Mouse (Mus musculus) fat pad, adult 2 months (tissue): ENCODE data around the gene Rasgef1b.

Experiments
- DNase-seq: peaks from one replicate; pipeline ENCODE4 v3.0.0-alpha.2; 2011; ENCODE audit warnings: low read depth, low spot score; ENCODE audit errors: extremely low read depth

The Rasgef1b gene

GRCm38 (mm10) chr5:99544664-99545494 is 184.0 kb downstream of the Rasgef1b start:
- DNase-seq, result no peak

DNA sequence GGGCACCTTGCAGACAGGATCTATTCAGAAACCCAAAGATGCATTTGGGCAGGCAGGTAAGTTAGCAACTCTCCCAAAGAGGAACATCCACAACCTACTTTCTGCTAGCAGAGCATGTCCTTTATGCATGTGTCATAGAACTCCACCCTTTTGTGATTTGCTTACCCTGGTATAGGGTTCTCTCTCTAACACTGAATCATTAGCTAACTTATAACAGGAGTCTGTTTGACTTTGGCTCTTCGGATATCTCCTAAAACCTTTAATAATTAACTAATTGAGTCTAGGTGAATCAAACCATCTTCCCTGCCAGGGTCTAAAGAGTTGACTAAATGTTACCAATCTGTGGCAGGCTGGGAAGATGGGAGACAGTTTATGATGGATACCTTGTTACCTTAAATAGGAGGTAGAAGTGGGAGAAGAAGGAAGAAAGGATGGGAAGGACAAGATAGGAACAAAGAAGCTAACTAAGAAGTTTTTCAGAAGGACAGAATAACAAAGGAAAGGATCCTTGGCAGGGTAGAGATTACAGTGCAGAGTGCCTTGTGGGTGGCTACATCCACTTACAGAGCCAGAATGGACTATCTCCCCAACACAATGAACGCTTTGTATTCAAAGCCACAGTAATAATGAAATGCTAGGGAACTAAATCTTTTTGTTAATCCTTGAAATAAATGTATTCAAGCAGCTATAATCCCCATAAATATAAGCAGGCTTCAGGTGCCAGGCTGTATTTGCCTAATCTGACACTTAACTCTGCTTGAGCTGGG is 186.7 kb downstream of the Rasgef1b start:
- DNase-seq, result no peak

DNA sequence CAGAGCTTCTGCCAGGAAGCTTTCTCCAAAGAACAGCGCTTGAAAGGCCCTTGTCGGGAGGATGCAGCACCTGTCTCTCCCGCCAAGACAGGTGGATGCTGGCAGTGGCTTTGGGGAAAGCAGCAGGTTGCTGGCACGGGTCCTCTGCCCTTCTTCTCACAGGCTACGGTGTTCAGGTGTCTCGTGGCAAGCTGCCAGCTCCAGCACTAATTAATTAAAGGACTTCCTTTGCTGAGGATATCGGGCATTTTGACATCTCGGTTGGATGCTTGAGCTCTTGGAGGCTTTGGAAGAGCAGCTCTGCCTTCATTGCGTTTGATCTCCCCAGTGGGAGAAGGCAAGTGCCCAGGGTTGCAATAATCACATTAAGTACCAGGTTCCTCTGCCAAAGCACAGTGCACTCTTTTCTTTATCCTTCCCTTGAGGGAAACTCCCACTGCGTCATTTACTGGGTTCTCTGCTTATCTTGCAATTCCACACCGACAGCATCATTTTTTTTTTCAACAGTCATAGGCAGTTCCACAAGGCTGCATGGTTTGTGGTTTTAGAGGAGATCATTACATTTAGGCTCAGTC is 187.5 kb downstream of the Rasgef1b start:
- no peak for DNase-seq

DNA sequence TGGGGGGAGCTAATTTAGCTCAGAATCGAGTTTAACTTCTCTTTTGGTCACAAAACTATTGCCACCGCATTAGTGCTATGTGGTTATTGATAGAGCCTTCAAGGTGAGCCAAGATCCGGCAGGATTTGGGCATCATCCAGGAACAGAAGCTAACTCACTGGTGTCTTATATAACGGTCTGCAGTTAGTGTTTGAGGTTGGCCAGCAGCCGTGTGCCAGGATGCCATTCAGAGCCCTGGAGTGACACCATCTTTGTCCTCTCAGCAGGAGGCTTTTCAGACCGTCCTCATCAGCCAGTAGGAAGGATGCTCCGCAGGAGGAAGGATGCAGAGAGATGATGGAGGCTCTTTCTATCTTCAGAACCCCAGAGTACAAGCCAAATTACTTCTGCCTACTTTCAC is 195.4 kb downstream of the Rasgef1b start:
- no peak for DNase-seq

DNA sequence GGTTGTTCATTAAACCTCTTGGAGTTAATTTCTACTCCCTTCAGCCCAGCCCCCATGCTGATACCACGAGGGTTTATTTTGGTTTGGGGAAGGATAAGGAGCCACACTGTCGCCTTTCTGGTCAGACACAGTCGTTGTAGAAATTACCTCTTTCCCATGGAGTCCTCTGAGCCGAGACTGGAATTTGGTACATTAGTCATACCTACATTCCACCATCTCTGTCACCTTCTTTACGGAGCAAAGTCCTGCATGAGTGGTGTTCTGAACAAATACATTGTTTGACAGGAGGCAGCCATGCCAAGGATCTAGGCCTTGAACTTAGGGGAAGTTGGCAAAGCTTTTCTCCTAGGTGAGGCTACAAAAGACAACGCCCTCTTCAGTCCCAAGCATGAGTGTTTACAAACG is 202.1 kb downstream of the Rasgef1b start:
- DNase-seq, result no peak

- no peak for DNase-seq
Measured at GRCm38 (mm10) chr5:99525649-99526048, 203.2 kb downstream of the Rasgef1b start.

DNA sequence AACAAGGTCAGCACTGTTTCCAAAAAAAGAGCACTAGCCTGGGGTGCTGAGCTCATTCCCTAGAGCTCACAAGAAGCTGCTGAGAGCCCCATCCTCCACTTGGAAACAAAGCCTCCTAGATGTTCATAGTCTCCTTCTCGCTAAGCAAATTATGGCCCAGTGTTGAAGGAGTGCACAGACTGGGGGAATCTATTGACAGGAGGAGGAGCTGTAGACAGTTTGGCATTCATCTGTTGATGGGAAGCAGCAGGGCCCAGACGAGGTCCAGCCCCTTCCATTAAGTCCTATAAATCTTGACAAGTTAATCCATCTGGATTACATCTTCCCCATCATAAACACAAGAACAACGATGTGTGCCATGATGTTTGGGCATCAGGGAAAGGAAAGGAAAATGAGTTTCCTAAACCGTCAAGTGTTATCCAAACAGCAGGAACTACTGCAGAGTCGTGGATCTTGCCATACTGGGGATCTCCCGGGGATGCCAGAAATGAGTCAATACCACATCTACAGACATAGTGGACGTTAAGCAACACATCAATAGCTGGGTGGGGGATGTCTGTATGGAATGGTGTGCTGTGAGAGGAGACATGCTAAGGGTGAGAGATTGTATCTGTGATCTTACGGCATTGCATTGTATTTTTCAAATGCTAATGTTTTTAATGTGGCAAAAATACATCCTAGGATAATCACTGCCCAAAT is 206.1 kb downstream of the Rasgef1b start:
- DNase-seq, result no peak

- peak; percentile 3 for DNase-seq
Measured at GRCm38 (mm10) chr5:99521411-99521810, 207.5 kb downstream of the Rasgef1b start.

DNA sequence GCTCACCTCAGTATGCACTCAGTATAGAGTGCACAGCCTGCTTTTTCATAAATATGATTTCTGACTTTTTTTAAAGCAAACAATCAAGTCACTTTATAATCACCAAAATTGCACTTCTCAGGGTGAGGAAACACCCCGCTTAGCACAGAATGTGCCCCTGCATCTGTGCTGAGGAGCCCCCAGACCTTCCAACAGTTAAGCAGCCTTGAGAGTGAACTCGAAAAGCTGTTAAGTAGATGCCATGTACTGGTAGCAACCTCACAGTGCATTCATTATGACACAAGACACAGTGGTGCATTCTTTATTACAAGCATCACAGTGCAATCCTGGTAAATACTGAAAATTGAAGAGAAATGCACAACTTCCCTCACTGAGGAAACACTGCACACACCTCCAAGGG is 209.3 kb downstream of the Rasgef1b start:
- no peak for DNase-seq

DNA sequence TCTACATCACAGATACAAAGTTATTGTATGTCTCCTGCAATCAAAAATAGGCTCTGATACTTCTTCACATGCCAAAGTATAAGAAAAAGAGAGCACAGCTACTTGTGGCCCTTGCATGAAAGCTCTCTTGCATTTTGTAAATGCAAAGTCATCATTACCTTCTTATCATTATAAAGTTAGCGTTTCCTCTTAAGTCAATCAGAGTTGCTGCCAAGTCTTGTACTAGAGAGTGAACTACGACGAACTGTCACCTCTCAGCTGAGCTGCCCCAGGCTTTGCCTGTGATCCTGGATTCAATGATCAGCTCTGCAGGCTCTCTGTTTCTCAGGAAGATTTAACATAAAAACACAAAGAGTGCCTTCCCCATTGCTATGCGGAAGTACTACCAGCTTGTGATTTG is 209.8 kb downstream of the Rasgef1b start:
- no peak for DNase-seq

- no peak for DNase-seq
Measured at GRCm38 (mm10) chr5:99516207-99516606, 212.7 kb downstream of the Rasgef1b start.

DNA sequence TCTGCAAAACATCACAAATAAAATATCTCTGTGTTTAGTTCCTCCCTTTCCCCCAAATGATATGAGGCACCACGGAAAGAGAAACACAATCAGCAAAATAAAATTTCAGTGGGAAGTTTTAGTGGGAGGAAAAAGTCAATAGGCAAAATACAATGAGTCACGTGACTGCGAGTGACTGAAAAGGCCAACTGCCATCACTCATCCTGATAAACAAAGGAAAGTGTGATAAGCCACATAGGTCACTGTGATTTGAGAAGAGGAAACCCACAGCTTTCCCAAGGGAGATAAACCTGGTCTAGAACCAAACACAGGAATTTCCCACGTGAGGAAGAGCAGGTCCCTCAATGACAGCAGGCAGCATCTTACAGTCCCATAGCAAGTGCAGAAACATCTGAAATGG is 213.1 kb downstream of the Rasgef1b start:
- no peak for DNase-seq

- DNase-seq, result no peak
Measured at GRCm38 (mm10) chr5:99513209-99513880, 215.5 kb downstream of the Rasgef1b start.

DNA sequence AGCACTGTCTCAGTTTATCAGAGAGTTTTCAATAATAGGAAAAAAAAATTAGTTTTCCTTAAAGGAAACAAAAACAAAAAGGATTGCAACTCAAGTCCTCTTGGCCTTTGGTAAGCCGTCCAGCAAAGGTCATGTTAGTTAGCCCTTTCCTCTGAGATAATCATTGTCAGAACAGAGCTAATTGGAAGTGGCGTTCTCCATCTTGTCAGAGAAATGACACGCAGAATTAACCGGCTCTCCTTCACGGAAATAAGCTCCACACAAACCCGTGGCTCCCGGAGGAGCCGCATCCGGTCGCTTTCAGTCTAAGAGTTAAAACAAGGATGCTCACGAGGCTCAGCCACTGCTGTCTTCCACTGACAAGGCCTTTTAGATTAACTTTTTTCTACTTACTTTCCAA is 217.8 kb downstream of the Rasgef1b start:
- DNase-seq, result no peak

DNA sequence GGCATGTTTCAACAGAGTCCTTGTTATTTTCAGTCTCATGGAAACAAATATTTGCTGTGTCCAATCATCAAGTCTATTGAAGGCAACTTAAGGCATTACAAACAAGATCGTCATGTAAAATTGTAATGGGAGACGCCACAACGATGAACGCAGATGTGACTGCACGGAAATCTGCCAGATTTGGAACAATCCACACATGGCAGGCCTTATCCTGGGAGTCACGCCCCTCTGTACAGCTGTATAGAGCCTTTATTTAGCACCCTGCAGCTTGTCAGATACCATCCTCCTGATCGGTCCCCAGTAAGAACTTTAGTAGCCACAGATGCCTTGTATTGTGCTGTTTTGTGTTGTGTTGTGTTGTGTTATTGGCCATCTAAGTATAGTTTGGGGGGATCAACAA is 222.8 kb downstream of the Rasgef1b start:
- DNase-seq, result no peak

DNA sequence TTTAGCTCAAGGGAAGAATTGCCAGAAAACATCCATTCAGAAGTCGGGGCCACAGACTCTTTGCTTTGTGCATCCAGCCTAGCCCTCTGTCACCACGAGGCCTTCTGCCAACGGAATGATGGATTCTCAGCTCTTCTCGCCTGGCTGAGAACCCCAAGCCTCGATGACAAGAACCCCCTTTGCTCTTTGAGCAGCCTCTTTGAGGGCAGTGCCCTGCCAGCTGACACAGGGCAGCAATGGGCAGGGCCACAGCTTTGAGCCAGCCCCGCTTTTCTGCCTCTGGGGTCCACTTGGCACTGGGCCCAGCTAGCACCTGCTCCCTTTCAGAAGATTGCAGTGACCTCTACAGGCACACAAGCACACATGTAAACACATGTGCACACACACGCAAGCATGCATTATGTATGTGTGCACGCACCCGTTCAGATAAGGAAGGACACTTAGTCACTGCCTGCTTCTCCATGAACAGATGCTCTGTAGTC is 224.5 kb downstream of the Rasgef1b start:
- no peak for DNase-seq

- no peak for DNase-seq
Measured at GRCm38 (mm10) chr5:99502681-99503080, 226.2 kb downstream of the Rasgef1b start.

DNA sequence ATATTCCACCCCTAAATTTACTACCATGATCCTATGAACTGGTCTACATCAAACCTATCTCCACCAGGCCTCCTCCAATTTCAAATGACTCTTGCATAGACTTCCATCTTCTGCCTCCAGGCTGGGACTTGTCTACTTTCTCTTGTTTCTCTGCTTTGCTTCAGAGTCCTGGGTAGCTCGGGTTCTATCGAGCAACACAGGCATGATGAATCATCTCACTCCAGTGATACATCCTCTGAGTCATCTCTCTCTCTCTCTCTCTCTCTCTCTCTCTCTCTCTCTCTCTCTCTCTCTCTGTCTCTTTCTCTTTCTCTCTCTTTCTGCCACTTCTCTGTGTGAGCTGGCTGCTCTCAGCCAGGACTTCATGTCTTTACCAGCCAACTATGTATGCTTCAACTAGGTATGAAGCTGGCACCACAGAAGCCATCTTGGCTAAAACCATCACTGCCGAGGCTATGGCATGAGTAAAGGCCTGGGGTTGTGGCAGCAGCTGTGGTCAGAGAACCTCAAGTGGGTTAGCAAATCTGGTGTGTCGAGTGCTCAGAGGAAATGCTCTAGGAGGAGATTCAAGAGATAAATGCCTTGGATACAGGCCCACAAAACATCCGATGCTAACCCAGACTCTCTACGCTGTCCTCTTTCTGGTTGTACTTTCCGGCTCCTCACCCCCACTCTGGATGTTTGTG is 229.3 kb downstream of the Rasgef1b start:
- no peak for DNase-seq

GRCm38 (mm10) chr5:99497856-99498255 is 231.0 kb downstream of the Rasgef1b start:
- no peak for DNase-seq
